Mouse (Mus musculus) midbrain, embryonic 15.5 days (tissue): Measurements from ENCODE around the gene Rela. TPM values are rescaled to one million over a fixed set of nuclear protein-coding genes. Genes with fewer than 3 reads are reported as not detected.

Source experiments
- ATAC-seq: fragments of 200-750 bp; cut with Nextera tagmentation; replicated peaks from 2 replicates; pipeline ENCODE4 v1.8.0; 2017; ENCODE audit warnings: moderate TSS enrichment
- H3K27ac ChIP-seq: fragments of 300-500 bp; sonication (generic); 2 replicates; pipeline ENCODE4 v1.5.1; 2015; ENCODE audit warnings: mild to moderate bottlenecking, inconsistent platforms
- H3K27me3 ChIP-seq: fragments of 300-500 bp; sonication (generic); replicated peaks from 2 replicates; pipeline ENCODE4 v1.6.1; 2015; ENCODE audit warnings: inconsistent platforms
- H3K36me3 ChIP-seq: fragments of 300-500 bp; sonication (generic); replicated peaks from 2 replicates; pipeline ENCODE4 v1.6.1; 2015; ENCODE audit warnings: inconsistent platforms
- H3K4me1 ChIP-seq: fragments of 300-500 bp; sonication (generic); 2 replicates; pipeline ENCODE4 v1.6.1; 2015; ENCODE audit warnings: inconsistent platforms
- H3K4me2 ChIP-seq: fragments of 300-500 bp; sonication (generic); 2 replicates; pipeline ENCODE4 v1.6.1; 2015; ENCODE audit warnings: inconsistent platforms, mild to moderate bottlenecking, moderate library complexity
- H3K4me3 ChIP-seq: fragments of 300-500 bp; sonication (generic); 2 replicates; pipeline ENCODE4 v1.5.1; 2015; ENCODE audit warnings: mild to moderate bottlenecking, inconsistent platforms
- H3K9ac ChIP-seq: fragments of 300-500 bp; sonication (generic); 2 replicates; pipeline ENCODE4 v1.6.1; 2015; ENCODE audit warnings: mild to moderate bottlenecking, inconsistent platforms
- H3K9me3 ChIP-seq: fragments of 300-500 bp; sonication (generic); 2 replicates; pipeline ENCODE4 v1.6.1; 2016; ENCODE audit warnings: inconsistent platforms
- WGBS: fragments of 180-500 bp; shearing (Covaris S2); methylation state at CpG from one replicate; pipeline ENCODE4 v1.1.7; 2015; ENCODE audit warnings: mixed read lengths; 5-methylcytosine and 5-hydroxymethylcytosine counted together
- polyA plus RNA-seq: library from polyadenylated mRNA; unstranded; fragments of >200 nt; fragmentation: Nextera tagmentation; extraction: Ambion mirVana; gene quantifications from 2 replicates; pipeline ENCODE4 v1.2.1, GENCODE M21; 2015

The Rela gene
- 36.9 and 39.2 TPM in 2 replicates for polyA plus RNA-seq

DNA sequence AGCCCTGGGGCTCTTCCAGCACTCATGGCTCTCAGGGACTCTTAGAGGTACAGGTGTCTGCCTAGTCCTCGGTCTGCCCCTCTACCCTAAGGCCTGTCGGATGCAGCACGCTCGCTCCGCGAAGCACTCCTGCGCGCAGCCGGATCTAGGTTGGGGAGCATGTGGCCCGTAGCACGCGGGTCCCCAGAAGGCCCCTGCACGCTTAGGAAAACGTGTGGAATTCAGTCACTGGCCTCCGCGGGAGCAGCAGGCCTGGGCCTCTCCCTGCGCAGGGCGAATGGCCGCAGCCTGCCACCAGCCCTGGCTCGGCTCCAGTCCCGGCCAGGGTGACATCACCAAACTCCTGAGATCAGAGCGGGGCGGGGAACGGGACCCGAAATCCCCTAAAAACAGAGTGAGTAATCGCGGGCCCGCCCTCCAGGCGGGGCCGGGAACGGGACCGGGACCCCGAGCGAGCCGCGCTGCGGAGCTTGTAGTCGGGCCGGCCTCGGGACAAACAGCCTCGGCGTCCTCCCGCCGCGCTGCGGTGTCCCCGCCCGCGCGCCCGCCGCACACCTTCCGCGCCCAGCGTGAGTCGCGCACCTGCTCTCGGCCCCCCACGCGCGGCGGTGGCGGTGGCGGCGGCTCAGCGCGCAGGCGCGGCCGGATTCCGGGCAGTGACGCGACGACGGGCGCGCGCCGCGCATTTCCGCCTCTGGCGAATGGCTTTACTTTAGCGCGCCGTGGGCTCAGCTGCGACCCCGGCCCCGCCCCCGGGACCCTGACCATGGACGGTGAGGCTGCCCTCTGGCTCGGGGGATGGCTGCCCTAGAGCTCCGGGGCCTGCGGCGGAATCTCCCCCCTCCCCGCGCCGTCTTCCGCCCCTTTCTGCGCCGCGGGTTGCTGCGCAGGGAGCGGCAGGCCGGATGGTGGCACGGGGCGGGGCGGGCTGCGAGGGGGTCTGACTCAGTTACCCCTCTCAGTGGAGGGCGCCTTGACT is at the start of gene Rela:
Gene Rela, plus strand, starts transcription at position 415 of the 979 bp plus-strand sequence.
- H3K27ac ChIP-seq: peak within 1 kb of the TSS; percentile 92
- H3K9ac ChIP-seq: peak within 1 kb of the TSS; percentile 90
- peak; percentile 85 for ATAC-seq
- peak within 1 kb of the TSS; percentile 67 for H3K4me3 ChIP-seq
- WGBS: under 1% methylated on average over 98 of the region's 109 CpGs
- peaks cover 24% of the 10 kb centered on the region for H3K4me1 ChIP-seq
- H3K4me2 ChIP-seq: peak within 1 kb of the TSS; percentile 92
- peaks cover 25% of the 10 kb centered on the region for H3K36me3 ChIP-seq
- H3K9me3 ChIP-seq: no peaks in the 10 kb centered on the region
- no peaks in the 10 kb centered on the region for H3K27me3 ChIP-seq

DNA sequence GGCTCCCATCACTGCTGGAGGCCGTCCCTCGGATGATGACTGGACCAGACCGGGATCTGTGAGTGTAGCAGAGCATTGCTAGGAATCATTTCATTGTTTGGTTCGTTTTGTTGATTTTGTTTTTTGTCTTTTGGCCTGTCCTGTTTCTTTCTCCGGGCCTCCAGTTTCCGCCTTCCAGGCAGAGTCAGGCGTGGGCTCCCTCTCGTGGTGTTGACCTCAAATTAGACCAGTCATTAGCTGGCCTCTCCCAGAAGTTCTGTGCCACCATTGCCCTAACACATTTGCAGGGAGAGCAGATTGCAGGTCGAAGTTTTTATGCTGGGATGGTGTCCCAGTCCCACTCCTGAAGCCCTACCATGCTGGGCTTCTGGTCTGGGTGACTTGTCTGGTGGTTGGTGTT is 48.1 kb upstream of the Rela start:
- ATAC-seq: no peak
- Histone ChIP-seq H3K9ac (no peak overlapping the region), H3K9me3 (no peaks in the 10 kb centered on the region), H3K4me2 (no peak overlapping the region), H3K27ac (no peak overlapping the region), H3K36me3 (no peaks in the 10 kb centered on the region), H3K4me3 (no peak overlapping the region), H3K27me3 (no peaks in the 10 kb centered on the region), H3K4me1 (no peaks in the 10 kb centered on the region)
- WGBS: 74% methylated on average over 9 of the region's 9 CpGs

DNA sequence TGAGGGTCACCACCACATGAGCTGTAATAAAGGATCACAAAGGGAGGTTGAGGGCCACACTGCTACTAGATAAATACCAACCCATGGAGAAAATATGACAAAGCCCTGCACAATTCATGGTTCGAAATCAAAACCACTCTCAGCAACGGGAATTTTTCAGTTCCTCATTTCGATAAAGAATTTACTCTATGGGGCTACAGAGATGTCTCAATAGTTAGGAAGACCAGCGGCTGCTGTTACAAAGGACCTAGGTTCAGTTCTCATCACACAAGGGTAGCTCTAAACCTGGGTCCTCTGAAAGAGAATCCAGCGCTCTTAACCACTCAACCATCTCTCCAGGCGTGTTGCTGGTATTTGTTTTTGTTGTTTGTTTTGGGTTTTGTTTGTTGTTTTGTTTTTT is 45.4 kb upstream of the Rela start:
- Histone ChIP-seq H3K27me3 (no peaks in the 10 kb centered on the region), H3K4me3 (no peak overlapping the region), H3K4me2 (no peak overlapping the region), H3K27ac (no peak overlapping the region), H3K36me3 (no peaks in the 10 kb centered on the region), H3K9me3 (no peaks in the 10 kb centered on the region), H3K9ac (no peak overlapping the region), H3K4me1 (no peaks in the 10 kb centered on the region)
- no peak for ATAC-seq
- 87% methylated on average over 6 of the region's 6 CpGs for WGBS

DNA sequence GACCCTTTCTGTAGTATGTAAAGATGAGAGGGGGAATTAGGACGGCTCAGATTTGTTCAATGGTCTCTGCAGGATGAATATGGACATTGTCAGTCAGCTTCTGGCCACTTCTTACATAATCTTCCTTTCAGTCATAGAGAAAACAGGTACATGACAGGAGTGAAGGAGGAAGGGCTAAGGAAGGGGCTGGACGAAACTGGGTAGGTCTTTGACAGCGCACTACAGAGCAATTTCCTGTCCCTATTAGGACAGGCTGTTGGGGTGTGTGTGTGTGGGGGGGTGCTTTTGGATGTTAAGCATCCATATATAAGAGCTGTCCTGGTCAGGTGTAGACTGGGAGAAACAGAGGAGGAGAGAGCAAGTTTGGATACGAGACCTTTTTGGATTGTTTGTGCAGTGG is 38.1 kb upstream of the Rela start:
- WGBS: 77% methylated on average over 4 of the region's 4 CpGs
- Histone ChIP-seq H3K4me2 (no peak overlapping the region), H3K4me3 (no peak overlapping the region), H3K4me1 (peaks cover 21% of the 10 kb centered on the region), H3K36me3 (peaks cover 9% of the 10 kb centered on the region), H3K9me3 (no peaks in the 10 kb centered on the region), H3K27me3 (no peaks in the 10 kb centered on the region), H3K9ac (no peak overlapping the region), H3K27ac (no peak overlapping the region)
- no peak for ATAC-seq

DNA sequence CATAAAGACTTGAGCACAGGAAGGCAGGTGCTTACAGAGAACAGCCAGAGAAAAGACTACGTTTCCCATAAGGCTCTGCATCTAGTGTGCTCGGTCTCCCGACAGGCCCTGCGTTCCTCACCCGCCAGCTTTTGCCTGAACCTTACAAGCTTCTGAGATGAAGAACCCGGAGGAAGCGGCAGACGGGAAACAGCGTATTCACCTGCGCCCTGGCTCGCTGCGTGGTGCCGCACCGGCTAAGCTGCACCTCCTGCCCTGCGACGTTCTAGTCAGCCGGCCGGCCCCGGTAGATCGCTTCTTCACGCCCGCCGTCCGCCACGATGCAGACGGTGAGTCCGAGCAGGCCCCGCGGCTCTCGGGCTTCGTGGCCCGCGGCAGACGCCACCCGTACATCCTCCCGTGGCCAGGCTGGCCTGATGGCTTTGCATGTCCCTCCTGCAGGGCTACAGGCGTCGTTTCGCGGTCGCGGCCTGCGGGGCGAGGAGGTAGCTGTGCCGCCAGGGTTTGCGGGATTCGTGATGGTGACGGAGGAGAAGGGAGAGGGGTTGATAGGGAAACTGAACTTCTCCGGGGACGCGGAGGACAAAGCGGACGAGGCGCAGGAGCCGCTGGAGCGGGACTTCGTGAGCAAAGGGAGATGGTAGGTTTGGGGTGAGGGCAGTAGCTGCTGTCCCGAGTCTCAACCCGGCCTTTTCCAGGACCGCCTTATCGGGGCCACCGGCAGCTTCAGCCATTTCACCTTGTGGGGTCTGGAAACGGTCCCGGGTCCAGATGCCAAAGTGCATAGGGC is 35.3 kb upstream of the Rela start, which contains the start of gene Rnaseh2c:
Gene Rnaseh2c, plus strand, starts transcription at position 122 of the 790 bp plus-strand sequence.
- H3K4me2 ChIP-seq: peak within 1 kb of the TSS; percentile 70
- H3K27me3 ChIP-seq: no peaks in the 10 kb centered on the region
- WGBS: under 1% methylated on average over 64 of the region's 64 CpGs
- peaks cover 21% of the 10 kb centered on the region for H3K4me1 ChIP-seq
- ATAC-seq: peak; percentile 92
- H3K27ac ChIP-seq: peak within 1 kb of the TSS; percentile 82
- H3K36me3 ChIP-seq: peaks cover 34% of the 10 kb centered on the region
- peak within 1 kb of the TSS; percentile 60 for H3K4me3 ChIP-seq
- peak within 1 kb of the TSS; percentile 81 for H3K9ac ChIP-seq
- no peaks in the 10 kb centered on the region for H3K9me3 ChIP-seq

DNA sequence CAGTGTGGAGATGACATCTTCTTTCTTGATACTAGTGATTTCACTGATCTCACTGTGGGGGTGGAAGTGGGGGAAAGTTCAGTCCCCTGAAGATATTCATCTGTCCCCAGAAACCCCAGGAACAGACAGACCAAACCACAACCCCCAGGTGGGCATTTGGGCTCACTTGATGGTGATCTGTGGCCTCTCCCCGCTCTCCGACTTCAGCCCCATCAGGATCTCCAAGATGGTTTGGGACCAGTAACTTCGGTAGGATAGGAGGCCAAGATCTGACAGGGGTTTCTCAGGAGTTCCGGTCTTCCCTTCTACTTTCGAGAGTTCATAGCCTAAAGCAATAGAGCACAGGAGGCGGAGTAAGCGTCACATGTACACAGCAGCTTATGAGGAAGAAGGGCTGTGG is 33.6 kb upstream of the Rela start:
- Histone ChIP-seq H3K4me2 (no peak overlapping the region), H3K4me3 (no peak overlapping the region)

DNA sequence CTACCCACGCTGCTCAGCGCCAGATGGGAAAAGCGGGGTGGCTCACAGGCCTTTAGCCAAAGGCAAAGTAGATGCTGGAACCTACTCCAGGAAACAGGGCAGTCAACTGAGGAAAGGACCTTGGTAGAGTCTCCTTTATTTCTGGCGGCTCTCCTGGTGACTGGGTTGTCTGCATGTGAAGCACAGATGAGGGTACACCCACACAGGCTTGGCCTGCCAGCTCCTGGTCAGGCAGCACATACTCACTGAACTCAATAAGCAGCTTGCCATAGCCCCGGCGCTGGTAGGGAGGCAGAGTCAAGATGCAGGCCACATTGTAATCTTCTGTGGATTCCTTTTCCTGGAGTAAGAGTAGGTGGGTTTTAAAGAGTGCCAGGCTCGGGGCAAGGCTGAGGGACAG is 32.2 kb upstream of the Rela start:
- no peaks in the 10 kb centered on the region for H3K9me3 ChIP-seq
- H3K4me1 ChIP-seq: peaks cover 35% of the 10 kb centered on the region
- no peak for ATAC-seq
- no peak overlapping the region for H3K27ac ChIP-seq
- no peaks in the 10 kb centered on the region for H3K27me3 ChIP-seq
- H3K4me2 ChIP-seq: no peak overlapping the region
- 89% methylated on average over 7 of the region's 7 CpGs for WGBS
- no peak overlapping the region for H3K4me3 ChIP-seq
- peaks cover 43% of the 10 kb centered on the region for H3K36me3 ChIP-seq
- H3K9ac ChIP-seq: no peak overlapping the region

More for the DNA sequence above, 33.6 kb upstream of the Rela start:
- 89% methylated on average over 7 of the region's 7 CpGs for WGBS
- peaks cover 29% of the 10 kb centered on the region for H3K4me1 ChIP-seq
- no peak for ATAC-seq
- no peak overlapping the region for H3K9ac ChIP-seq
- no peak overlapping the region for H3K27ac ChIP-seq
- H3K9me3 ChIP-seq: no peaks in the 10 kb centered on the region
- peaks cover 43% of the 10 kb centered on the region for H3K36me3 ChIP-seq
- no peaks in the 10 kb centered on the region for H3K27me3 ChIP-seq

DNA sequence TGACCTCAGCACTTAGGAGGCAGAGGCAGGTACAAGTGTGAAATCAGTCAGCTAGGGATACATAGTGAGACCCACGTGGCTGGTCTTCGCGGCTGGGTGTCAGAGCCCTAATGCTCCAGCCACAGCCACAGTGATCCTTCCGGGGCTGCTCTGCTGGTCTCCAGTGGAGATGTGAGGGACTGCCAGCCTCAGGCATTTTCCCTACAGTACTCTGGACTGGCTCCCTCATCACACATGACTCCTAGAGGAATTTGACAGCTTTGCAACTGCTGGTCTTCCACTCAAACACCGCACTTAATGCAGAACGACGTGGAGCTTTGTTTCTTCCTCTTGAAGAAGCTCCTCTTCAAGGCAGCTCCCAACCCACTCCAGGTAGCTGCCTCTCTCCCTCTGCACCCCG is 31.1 kb upstream of the Rela start:
- H3K4me1 ChIP-seq: peaks cover 43% of the 10 kb centered on the region
- H3K4me2 ChIP-seq: no peak overlapping the region
- H3K4me3 ChIP-seq: no peak overlapping the region
- no peak overlapping the region for H3K9ac ChIP-seq
- no peaks in the 10 kb centered on the region for H3K27me3 ChIP-seq
- H3K9me3 ChIP-seq: no peaks in the 10 kb centered on the region
- no peak for ATAC-seq
- H3K36me3 ChIP-seq: peaks cover 43% of the 10 kb centered on the region
- H3K27ac ChIP-seq: no peak overlapping the region
- WGBS: 84% methylated on average over 8 of the region's 8 CpGs

DNA sequence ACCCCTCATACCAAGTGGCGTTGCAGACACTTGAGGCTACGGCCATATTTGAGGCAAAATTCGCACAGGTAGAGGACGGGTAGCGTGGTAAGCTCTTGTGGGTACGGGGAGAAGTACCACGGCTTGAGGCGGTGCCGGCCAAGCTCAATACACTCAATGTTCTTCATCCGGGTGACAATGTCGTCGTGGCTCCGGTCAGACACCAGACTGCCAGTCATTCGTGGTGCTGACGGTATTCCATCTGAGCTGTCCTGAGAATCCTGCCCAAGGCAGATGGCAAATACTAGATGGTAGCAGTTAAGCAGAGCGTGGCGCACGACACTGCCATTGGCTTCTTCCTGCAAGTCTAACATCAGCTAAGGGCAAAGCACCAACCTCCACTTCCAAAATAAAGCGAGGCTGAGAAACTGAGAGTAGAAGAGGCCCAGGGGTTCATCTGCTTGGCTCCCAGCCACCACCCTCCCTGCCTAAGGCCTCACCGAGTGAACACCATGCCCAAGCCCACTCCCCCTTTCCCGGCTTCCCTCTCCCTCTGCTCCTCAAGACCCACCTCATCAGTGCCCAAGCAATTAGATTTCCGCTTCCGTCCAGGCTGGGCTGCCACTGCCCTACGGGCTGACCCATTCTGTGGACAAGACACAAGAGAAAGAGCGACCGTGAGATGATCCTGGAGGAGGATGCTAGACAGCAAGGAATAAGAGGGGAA is 29.4 kb upstream of the Rela start:
- peaks cover 43% of the 10 kb centered on the region for H3K36me3 ChIP-seq
- peaks cover 34% of the 10 kb centered on the region for H3K4me1 ChIP-seq
- 96% methylated on average over 26 of the region's 26 CpGs for WGBS
- ATAC-seq: no peak
- H3K27me3 ChIP-seq: no peaks in the 10 kb centered on the region
- no peak overlapping the region for H3K27ac ChIP-seq
- H3K9ac ChIP-seq: no peak overlapping the region
- peak overlapping the region; percentile 3; the same call in 1 of the 2 replicates for H3K4me2 ChIP-seq
- 0 out of 2 replicates have a peak overlapping the region, but pooled peaks have one; percentile 78 for H3K4me3 ChIP-seq
- no peaks in the 10 kb centered on the region for H3K9me3 ChIP-seq

DNA sequence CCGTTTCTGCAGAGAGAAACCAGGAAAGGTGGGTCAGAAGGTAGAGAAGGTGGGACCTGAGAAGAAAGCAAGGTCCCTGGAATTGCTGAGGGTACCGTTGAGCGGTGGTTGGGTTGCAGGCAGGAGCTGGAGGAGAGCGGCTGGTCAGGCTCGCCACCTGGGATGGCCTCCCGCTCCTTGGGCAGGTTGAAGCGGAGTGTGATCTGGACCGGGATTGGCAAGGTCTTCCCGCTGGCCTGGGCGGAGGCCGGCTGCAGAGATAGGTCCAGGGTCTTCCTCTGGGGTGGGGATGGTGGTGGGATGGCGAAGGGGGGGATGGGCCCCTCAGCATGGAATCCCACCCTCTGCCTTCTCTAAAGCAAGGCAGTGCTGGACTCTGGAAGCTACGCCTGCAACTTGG is 28.6 kb upstream of the Rela start:
- peaks cover 40% of the 10 kb centered on the region for H3K36me3 ChIP-seq
- H3K27ac ChIP-seq: peak overlapping the region; percentile 100
- H3K4me1 ChIP-seq: peaks cover 25% of the 10 kb centered on the region
- H3K9me3 ChIP-seq: no peaks in the 10 kb centered on the region
- ATAC-seq: no peak
- peak overlapping the region; percentile 59 for H3K4me2 ChIP-seq
- peak overlapping the region; percentile 92; the same call in 1 of the 2 replicates for H3K9ac ChIP-seq
- no peaks in the 10 kb centered on the region; the same call in 1 of the 2 replicates for H3K27me3 ChIP-seq
- WGBS: 98% methylated on average over 13 of the region's 13 CpGs
- H3K4me3 ChIP-seq: peak overlapping the region; percentile 78

DNA sequence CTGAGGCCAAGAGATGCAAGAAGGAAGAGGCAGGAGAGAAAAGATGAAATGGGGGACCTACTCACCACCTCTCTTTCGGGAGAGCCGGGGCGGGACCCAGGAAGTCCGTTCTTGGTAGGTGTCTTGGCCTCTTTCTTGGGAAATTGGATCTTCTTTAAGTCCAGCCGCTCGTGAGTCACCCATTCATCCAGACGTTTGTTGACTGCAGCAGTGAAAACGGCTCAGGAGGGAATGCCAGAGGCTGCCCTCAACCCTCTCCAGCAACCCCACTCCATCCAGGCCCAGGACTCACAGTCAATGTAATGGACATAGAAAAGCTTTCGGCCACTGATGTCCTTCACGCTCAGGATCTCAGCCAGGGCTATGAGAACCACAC is 28.1 kb upstream of the Rela start:
- peak overlapping the region; percentile 78 for H3K4me3 ChIP-seq
- peak overlapping the region; percentile 92 for H3K9ac ChIP-seq
- H3K4me2 ChIP-seq: peak overlapping the region; percentile 59
- WGBS: 62% methylated on average over 10 of the region's 10 CpGs
- H3K36me3 ChIP-seq: peaks cover 35% of the 10 kb centered on the region
- peak overlapping the region; percentile 100 for H3K27ac ChIP-seq
- H3K27me3 ChIP-seq: no peaks in the 10 kb centered on the region; the same call in 1 of the 2 replicates
- no peak for ATAC-seq
- H3K9me3 ChIP-seq: no peaks in the 10 kb centered on the region
- H3K4me1 ChIP-seq: peaks cover 22% of the 10 kb centered on the region
